Mouse (Mus musculus): Measurements from ENCODE around the gene E130311K13Rik.

GRCm38 (mm10) chr3:63919634-63920033 lies 9.6 kb downstream of the E130311K13Rik start:
- TF ChIP-seq CTCF (IDR thresholded peaks at IDR 0.05; ENCODE audit: control insufficient read depth, insufficient read depth, insufficient replicate concordance, low read depth, low read length) (no peak), POLR2A (IDR thresholded peaks at IDR 0.05; ENCODE audit: control insufficient read depth, low read depth, low read length) (no peak)
